Mouse (Mus musculus) left cerebral cortex, adult 9 months (tissue): Measurements from ENCODE around the gene Stfa3.
"Not testable (repeated sequence)": the region's sequence is repeated elsewhere in the genome, so short reads cannot be mapped to it uniquely, and the experiment has no call there.

Experiments used
- DNase-seq, 2 experiments: peaks; one replicate each; pipeline ENCODE4 v3.0.0; 2022; ENCODE audit warnings: low spot score in 2 of 2

The Stfa3 gene

GRCm38 (mm10) chr16:36455342-36455802 lies at the start of gene Stfa3:
Stfa3 (minus strand) TSS chr16:36455392.
- DNase-seq, result no peak

DNA sequence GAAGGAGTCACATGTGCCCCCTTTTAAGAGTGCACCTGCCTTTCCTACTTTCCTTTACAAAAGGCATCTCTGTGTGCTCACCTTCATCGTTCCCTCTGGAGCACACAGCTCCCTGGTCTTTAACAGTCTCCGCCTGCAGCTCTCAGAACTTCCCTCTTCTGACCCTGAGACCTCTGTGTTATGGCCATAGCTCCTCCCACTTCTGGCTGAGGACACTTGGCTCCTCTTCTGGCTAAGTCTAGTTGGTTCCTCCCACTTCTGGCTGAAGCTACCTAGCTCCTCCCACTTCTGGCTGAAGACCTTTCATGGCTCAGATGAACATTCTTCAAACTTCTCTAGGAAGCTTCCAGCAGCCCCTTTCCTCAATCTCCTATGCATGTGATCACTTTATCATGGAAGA lies 47.1 kb upstream of the Stfa3 start:
- DNase-seq, result no peak

GRCm38 (mm10) chr16:36492420-36492819 lies 37.2 kb upstream of the Stfa3 start:
- no peak for DNase-seq

DNA sequence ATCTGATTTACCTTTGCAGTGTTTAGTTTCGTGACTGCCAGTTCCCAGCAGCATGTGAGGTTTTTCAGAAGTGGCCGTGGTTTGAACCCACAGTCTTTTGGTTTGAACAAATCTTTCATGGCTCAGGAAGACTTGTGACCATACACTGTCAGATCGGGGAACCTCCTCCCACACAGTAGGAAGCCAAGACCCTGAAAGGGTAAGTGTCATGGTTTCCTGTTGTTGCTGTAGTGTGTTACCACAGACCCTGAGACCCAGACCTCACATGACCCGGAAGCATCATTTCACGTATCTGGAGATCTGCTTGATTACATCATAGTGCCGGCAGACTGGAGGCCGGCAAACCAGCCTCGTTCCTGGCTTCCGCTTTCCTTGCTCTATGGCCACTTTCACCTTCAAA lies 21.7 kb upstream of the Stfa3 start:
- no peak for DNase-seq

GRCm38 (mm10) chr16:36475530-36475929 lies 20.3 kb upstream of the Stfa3 start:
- DNase-seq, result no peak

- DNase-seq, result no peak
Measured at GRCm38 (mm10) chr16:36474849-36475248, 19.7 kb upstream of the Stfa3 start.

DNA sequence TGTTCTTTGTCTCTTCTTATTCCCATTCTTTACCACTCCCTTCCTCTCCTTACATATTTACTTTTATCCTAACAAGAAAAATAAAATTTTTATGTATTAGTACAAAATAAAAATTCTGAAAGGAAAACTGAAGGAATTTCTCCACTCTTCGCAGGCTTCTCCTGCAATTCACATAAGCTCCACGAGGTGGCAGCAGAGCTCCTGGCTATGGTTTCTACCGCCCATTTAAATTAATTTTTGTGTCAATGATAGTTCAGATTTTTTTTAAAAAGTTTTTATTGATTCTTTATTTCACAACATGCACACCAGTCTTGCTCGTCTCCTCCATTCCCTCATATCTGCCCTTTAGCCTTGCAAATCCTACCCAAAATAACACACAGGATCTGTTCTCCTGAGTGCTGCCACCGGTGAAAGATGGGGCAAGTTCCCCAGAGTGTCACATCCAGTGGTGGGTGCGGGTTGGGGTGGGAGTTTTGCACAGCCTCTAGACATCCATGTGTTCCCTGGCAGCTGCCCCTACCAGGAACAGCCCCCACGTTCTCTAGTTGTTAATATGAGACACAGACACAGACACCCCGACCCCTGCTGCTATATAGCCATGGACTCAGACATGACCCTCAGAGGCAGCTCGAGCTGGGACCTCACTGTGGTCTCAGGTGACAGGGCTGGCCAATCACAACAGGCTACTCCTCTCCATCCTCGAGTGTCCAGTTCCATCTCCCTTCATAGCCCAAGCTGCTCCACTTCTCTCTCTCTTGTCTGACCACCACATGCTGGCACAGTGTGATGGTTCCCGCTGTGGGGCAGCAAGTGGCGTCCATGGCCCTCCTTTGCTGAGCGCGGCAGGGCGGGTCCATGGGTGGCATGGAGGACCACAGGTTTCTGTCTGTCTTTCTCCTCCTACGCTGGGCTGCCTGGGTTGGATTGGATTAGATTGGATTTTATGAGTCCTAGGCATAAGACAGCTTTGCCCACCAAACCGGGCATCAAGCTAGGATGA lies 18.3 kb upstream of the Stfa3 start:
- DNase-seq, result peak in 1 of 2 experiments; percentile 38

DNA sequence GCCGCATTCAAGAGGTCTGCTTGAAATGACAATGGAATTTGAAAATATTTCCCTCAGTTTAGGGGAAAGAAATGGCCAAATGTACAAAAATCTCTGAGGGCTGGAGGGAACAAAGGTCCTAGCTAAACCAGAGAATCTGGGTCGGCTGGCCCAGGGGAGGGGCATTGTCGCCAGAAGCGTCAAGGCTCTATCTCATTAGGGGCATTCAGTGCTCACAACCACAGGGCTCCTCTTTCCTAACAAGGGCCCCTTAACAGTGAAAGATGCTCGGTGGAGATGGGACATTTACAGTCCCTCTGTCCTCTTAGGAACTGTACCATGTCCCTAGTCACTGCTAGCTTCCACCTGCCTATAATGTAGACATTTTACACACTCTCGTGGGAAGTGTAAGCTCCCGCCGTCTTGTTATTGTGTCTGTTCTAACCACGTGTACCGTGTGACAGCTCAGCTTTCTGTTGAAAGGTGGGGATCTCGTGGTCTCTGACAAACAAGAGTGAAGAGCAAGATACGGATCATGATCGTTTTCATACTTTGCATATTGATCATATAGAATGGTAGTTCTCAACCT lies 16.0 kb upstream of the Stfa3 start:
- DNase-seq, result no peak

DNA sequence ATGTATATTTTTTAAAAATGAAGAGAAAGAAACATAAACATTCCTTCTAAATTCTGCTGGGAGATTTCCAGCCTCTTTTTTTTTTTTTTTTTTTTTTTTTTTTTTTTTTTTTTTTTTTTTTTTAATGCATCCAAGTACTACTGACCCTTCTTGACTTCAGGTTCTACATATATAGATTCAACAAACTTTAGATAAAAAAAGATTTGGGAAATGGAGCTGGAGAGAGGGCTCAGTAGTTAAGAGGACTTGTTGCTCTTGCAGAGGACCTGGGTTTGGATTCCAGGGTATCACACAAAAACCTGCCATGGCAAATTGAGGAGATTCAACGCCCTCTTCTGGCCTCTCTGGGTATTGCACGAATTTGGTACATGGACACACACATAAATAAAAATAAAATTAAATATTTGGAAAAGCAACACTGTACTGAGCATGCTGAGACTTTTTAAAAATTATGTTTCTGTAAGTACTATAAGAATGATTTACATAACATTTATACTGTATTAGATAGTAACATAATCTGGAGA lies 14.8 kb upstream of the Stfa3 start:
- no peak for DNase-seq

- DNase-seq, result no peak
Measured at GRCm38 (mm10) chr16:36469367-36469766, 14.2 kb upstream of the Stfa3 start.

- no peak for DNase-seq
Measured at GRCm38 (mm10) chr16:36468862-36469261, 13.7 kb upstream of the Stfa3 start.

DNA sequence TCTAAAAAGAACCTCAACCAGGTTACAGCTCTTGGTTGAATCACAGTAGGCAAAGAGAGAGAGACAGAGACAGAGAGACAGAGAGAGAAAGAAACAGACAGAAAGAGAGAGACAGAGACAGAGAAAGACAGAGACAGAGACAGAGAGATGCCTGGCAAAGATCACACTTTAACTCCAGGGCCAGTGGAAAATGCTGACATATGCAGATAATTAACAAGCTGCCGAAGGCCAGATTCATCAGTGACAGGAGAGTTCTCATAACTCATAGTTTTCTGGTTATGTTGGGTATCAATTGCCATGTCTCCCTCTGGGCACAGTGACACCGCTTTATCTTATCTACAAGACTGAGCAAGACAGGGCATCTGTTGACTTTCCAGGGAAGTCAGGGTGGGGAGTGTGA lies 12.7 kb upstream of the Stfa3 start:
- no peak for DNase-seq

GRCm38 (mm10) chr16:36465436-36465835 lies 10.2 kb upstream of the Stfa3 start:
- no peak for DNase-seq

DNA sequence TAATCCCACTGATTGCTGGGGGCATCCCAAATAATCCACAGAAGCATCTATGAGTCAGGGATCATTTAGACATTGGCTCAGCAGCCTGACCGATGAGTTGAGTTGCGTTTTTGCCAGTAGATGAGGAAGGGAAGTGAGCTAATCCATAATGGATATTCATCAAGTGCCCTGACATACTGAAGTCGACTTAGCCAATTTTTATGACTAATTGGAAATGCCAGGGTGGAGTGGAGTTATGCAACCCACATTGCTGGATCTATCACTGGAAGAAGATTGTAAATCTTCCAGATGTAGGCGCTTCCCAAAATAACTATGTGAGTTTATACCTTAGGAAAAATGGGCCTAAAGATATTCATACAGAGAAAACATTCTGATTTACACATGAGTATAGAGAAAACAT lies 8.9 kb upstream of the Stfa3 start:
- no peak for DNase-seq

DNA sequence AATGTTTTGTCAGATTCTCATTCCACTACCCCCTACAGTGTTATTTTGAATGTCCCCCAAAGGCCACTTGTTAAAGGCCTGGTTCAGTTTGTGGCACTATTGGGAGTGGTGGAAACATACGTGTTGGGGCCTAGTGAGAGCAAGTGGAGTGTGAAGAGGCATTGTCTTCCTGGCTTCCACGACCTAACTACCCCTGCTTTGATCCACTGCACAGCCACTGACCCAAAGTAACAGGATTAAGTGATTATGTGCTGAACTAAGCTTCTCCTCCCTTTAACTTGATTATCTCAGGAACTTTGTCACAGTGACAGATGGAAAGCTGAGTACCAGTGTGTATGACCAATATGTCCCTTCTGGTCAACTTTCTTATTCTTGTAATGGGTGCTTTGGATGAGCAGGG lies 5.2 kb upstream of the Stfa3 start:
- DNase-seq, result no peak

- DNase-seq, result not testable (repeated sequence)
Measured at GRCm38 (mm10) chr16:36420979-36421378, 34.2 kb downstream of the Stfa3 start.

DNA sequence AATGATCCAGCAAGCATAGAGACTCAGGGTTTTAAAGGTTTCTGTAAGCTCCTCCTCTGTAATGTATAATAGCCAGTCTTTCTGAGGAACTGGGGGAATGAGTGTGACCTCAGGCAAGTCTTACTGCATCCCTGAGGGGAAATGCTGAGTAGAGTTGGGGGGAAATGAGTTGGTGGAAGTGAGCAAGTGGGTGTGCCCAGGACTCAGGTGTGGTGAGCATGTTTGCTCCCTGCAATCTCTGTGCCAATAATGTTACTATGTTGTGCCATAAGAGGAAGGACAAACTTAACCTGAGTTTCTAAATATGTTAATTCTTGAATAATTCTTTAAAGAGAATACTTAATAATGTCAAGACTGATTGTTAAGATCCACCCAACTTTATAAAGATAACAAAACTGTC lies 46.8 kb downstream of the Stfa3 start, which contains the start of gene Stfa2:
Gene Stfa2 (minus strand): TSS at position 101 of the 400 bp plus-strand sequence.
- DNase-seq, result no peak
